Mouse (Mus musculus) olfactory bulb, adult 2 months (tissue): ENCODE measurements around the gene Sec1.
"Not testable (repeated sequence)": the region's sequence is repeated elsewhere in the genome, so short reads cannot be mapped to it uniquely, and the experiment has no call there.

Experiments used
- CTCF ChIP-seq: fragments of 200-500 bp; IDR thresholded peaks from 2 replicates; pipeline ENCODE4 v1.5.1; 2012; ENCODE audit warnings: low read depth, mild to moderate bottlenecking, low read length, moderate library complexity; ENCODE audit not compliant: insufficient read depth
- POLR2A ChIP-seq: fragments of 200-500 bp; IDR thresholded peaks from 2 replicates; pipeline ENCODE4 v1.6.1; 2012; ENCODE audit warnings: mild to moderate bottlenecking, low read depth, low read length, moderate library complexity; ENCODE audit not compliant: insufficient read depth

DNA sequence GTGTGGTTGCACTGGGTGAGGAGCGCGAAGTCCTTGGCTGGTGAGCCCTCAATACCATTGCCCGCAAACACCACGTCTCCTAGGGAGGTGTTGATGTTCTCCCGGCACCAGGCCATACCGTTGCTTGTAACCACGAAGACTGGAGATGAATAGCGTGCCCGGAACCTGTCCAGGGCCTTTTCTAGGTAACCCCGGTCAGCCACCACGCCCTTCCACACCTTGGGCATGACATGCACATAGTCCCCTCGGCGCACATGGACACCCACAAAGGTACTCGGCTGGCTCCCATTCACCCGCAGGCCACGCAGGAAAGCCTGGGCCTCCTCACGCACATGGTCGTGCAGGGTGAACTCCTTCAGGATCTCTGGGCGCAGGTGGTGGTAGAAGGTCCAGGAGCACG lies 43.7 kb downstream of the Sec1 start:
- not testable (repeated sequence) for TF ChIP-seq CTCF, POLR2A
